In the genomic region with DNA sequence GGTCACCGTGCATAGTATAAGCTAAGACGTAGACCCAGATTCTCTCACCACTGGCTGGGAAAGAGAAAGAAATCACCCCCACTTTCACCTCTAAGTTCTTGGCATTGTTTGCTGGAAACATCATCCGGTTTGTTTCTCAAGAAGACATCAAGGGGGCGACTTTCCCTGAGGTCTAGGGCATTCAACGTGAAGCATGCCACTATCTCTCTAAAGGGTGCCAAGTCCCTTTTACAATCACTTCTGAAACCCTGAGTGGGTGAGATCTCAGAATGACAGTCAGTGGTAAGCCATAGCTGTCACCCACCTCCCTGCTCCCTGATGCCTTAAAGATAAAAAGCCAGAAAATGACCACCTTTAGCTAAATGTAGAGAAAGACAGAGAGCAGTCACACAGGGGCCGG, we compare ENCODE assay signal across 23 mouse cellular contexts. TPM values are rescaled to one million over a fixed set of nuclear protein-coding genes. Genes with fewer than 3 reads are reported as not detected.
A peak's percentile ranks its signal among the peaks of the same experiment; 100 is the strongest.
DNase-seq lines count a peak whose midpoint lies in the region; ATAC-seq lines count a peak whose summit lies in the region.
"Had no signal": no experiment of that assay in that cellular context is flagged by ENCODE, and none has a peak within 500 bp of the region (broad histone marks: within the 10 kb centered on the region; RNA-seq: fewer than 3 reads in every experiment).

No protein-coding gene starts in this region.

- no peaks in the 10 kb centered on the region for H3K27me3 ChIP-seq in forebrain, embryonic 14.5 days (replicated peaks; ENCODE audit: control insufficient read depth, insufficient read depth, low read length)
- H3K27me3 ChIP-seq: forebrain, embryonic 13.5 days; hindbrain, embryonic 13.5 days had no signal

- ATAC-seq in CD4-positive, CD25-positive, alpha-beta regulatory T cell, adult 4 months = no peak
- no peak for ATAC-seq in forebrain, embryonic 14.5 days
- ATAC-seq: forebrain, embryonic 13.5 days; forebrain, postnatal 0 days; hindbrain, embryonic 16.5 days had no signal

- H3K4me3 ChIP-seq in forebrain, embryonic 14.5 days (ENCODE audit: low read depth, low read length) = no peak overlapping the region
- H3K4me3 ChIP-seq: forebrain, embryonic 10.5 days; forebrain, embryonic 13.5 days; gastrocnemius, adult 2 months; hindbrain, embryonic 13.5 days had no signal

- H3K9ac ChIP-seq in forebrain, embryonic 14.5 days (ENCODE audit: low read length) = no peak overlapping the region
- H3K9ac ChIP-seq: forebrain, embryonic 13.5 days; forebrain, postnatal 0 days; hindbrain, embryonic 13.5 days had no signal

- H3K9me3 ChIP-seq in forebrain, embryonic 14.5 days (replicated peaks; ENCODE audit: control insufficient read depth, low read length) = no peaks in the 10 kb centered on the region
- H3K9me3 ChIP-seq: forebrain, embryonic 10.5 days; forebrain, embryonic 13.5 days; hindbrain, embryonic 13.5 days had no signal

- H3K4me1 ChIP-seq in forebrain, embryonic 14.5 days (ENCODE audit: control insufficient read depth, insufficient read depth, low read length) = no peaks in the 10 kb centered on the region
- H3K4me1 ChIP-seq: forebrain, embryonic 10.5 days; forebrain, embryonic 13.5 days; hindbrain, embryonic 13.5 days had no signal

- H3K36me3 ChIP-seq in forebrain, embryonic 14.5 days (ENCODE audit: control insufficient read depth, insufficient read depth, low read length) = no peaks in the 10 kb centered on the region
- H3K36me3 ChIP-seq: forebrain, embryonic 10.5 days; hindbrain, embryonic 13.5 days had no signal

- 78% methylated on average over 6 of the region's 6 CpGs for WGBS in forebrain, embryonic 14.5 days

- peak; percentile 39 for DNase-seq in CD4-positive, CD25-positive, alpha-beta regulatory T cell, adult 2 months (ENCODE audit: low read depth, low spot score)
- peak; percentile 53 for DNase-seq in CD4-positive helper T cell, adult 2 months (ENCODE audit: low read depth, low spot score)
- peak; percentile 74 for DNase-seq in induced T-regulatory cell, adult 2 months (ENCODE audit: low read depth)
- peak; percentile 45 to 66 for DNase-seq in natural killer cell, adult 2 months (ENCODE audit: low spot score in 2 of 2)
- no peak for DNase-seq in forebrain, embryonic 14.5 days (ENCODE audit: low spot score)
- DNase-seq in layer of hippocampus, postnatal 10 days (ENCODE audit: low spot score in 2 of 2) = no peak
- DNase-seq: adrenal gland, postnatal 10 days; adrenal gland, postnatal 36 days; cerebellum, adult 11-12 months; cerebellum, adult 8-10 months; cerebellum, postnatal 10 days; forebrain, postnatal 0 days; gastrocnemius, adult 2 months; gastrocnemius, postnatal 14 days had no signal

- no peak overlapping the region for H3K4me2 ChIP-seq in forebrain, embryonic 14.5 days (ENCODE audit: low read length)
- H3K4me2 ChIP-seq: forebrain, embryonic 13.5 days; heart, embryonic 11.5 days; hindbrain, embryonic 13.5 days had no signal

- no peak overlapping the region for H3K27ac ChIP-seq in forebrain, embryonic 14.5 days (ENCODE audit: low read depth, low read length)
- H3K27ac ChIP-seq: forebrain, embryonic 10.5 days; forebrain, embryonic 13.5 days; gastrocnemius, adult 2 months; hindbrain, embryonic 13.5 days had no signal

RNA-seq across cellular contexts. Expression of a gene that starts 15.0 kb away (rescaled TPM):
- under 1 TPM in 1 of 2 experiments, not detected in 1; 0.04 TPM for polyA plus RNA-seq in CD4-positive, CD25-positive, alpha-beta regulatory T cell, adult 4 months (2017; shearing (Covaris generic))
- polyA plus RNA-seq in forebrain, embryonic 14.5 days (2014; fragmentation: Nextera tagmentation; extraction: Ambion mirVana) = 0.17 and 0.20 TPM in 2 replicates
- total RNA-seq in layer of hippocampus, postnatal 10 days (2021) = 1 to 10 TPM in 1 of 2 experiments, under 1 TPM in 1; 0.40 to 1.4 TPM
- polyA plus RNA-seq: inflammation-experienced regulatory T-cells, adult 6 months had no signal

RNA-seq across cellular contexts. Expression of a gene that starts 21.6 kb away (rescaled TPM):
- 1 to 10 TPM; 3.8 to 4.1 TPM for polyA plus RNA-seq in CD4-positive, CD25-positive, alpha-beta regulatory T cell, adult 4 months (2017; shearing (Covaris generic))
- not detected in 2 replicates for polyA plus RNA-seq in forebrain, embryonic 14.5 days (2014; fragmentation: Nextera tagmentation; extraction: Ambion mirVana)
- under 1 TPM in 1 of 2 experiments, not detected in 1; 0.16 TPM for total RNA-seq in layer of hippocampus, postnatal 10 days (2021)
- total RNA-seq: forebrain, postnatal 0 days had no signal
- polyA plus RNA-seq: embryonic facial prominence, embryonic 11.5 days; forebrain, embryonic 10.5 days; forebrain, embryonic 13.5 days; forebrain, postnatal 0 days; frontal cortex, adult 2 months; hindbrain, embryonic 13.5 days; hindbrain, embryonic 16.5 days had no signal

Comparison
In these comparisons a context has a peak if more than half of its experiments do, and no peak if none do; other contexts are left out.
1. DNase-seq: peak in CD4-positive, CD25-positive, alpha-beta regulatory T cell, adult 2 months (single experiment), CD4-positive helper T cell, adult 2 months (single experiment), induced T-regulatory cell, adult 2 months (single experiment) and natural killer cell, adult 2 months (2 of 2); none in forebrain, embryonic 14.5 days (single experiment) and layer of hippocampus, postnatal 10 days (0 of 2).